23 mouse cellular contexts compared by ENCODE assay signal in genomic region chr17:49977424-49977790, GRCm38 (mm10).
DNase-seq lines count a peak whose midpoint lies in the region; ATAC-seq and TF ChIP-seq lines count a peak whose summit lies in the region.
"Had no signal": no experiment of that assay in that cellular context is flagged by ENCODE, and none has a peak within 500 bp of the region (broad histone marks: within the 10 kb centered on the region; RNA-seq: fewer than 3 reads in every experiment).

No protein-coding gene starts in this region.

- 53% methylated on average over 3 of the region's 3 CpGs for WGBS in forebrain, embryonic 14.5 days
- WGBS in forebrain, embryonic 10.5 days: 80% methylated on average over 3 of the region's 3 CpGs
- 63% methylated on average over 3 of the region's 3 CpGs for WGBS in hindbrain, embryonic 14.5 days
- WGBS in hindbrain, embryonic 10.5 days: 90% methylated on average over 3 of the region's 3 CpGs
- 47% methylated on average over 3 of the region's 3 CpGs for WGBS in hindbrain, postnatal 0 days

- no peak overlapping the region for H3K27ac ChIP-seq in forebrain, embryonic 14.5 days (ENCODE audit: low read depth, low read length)
- no peak overlapping the region for H3K27ac ChIP-seq in forebrain, embryonic 10.5 days
- peak overlapping the region; percentile 63; the same call in 1 of the 2 replicates for H3K27ac ChIP-seq in hindbrain, embryonic 14.5 days
- no peak overlapping the region for H3K27ac ChIP-seq in hindbrain, embryonic 10.5 days
- H3K27ac ChIP-seq in hindbrain, postnatal 0 days: no peak overlapping the region
- H3K27ac ChIP-seq: heart, embryonic 15.5 days; layer of hippocampus, adult 2 months; midbrain, embryonic 12.5 days had no signal

- H3K27me3 ChIP-seq in forebrain, embryonic 14.5 days (replicated peaks; ENCODE audit: control insufficient read depth, insufficient read depth, low read length): no peaks in the 10 kb centered on the region
- H3K27me3 ChIP-seq in forebrain, embryonic 10.5 days (ENCODE audit: poor library complexity, severe bottlenecking): peaks cover 7% of the 10 kb centered on the region; the same call in 1 of the 2 replicates
- H3K27me3 ChIP-seq in hindbrain, embryonic 14.5 days (ENCODE audit: control insufficient read depth, insufficient read depth, low read length): no peaks in the 10 kb centered on the region
- H3K27me3 ChIP-seq in hindbrain, embryonic 10.5 days (ENCODE audit: insufficient read depth, poor library complexity, severe bottlenecking): no peaks in the 10 kb centered on the region
- H3K27me3 ChIP-seq in hindbrain, postnatal 0 days (ENCODE audit: insufficient read depth, low read length): no peaks in the 10 kb centered on the region
- H3K27me3 ChIP-seq: heart, embryonic 15.5 days; midbrain, embryonic 12.5 days had no signal

- no peak overlapping the region for H3K4me2 ChIP-seq in forebrain, embryonic 14.5 days (ENCODE audit: low read length)
- no peak overlapping the region for H3K4me2 ChIP-seq in hindbrain, embryonic 14.5 days (replicated peaks)
- H3K4me2 ChIP-seq in hindbrain, postnatal 0 days (ENCODE audit: low read depth, low read length): no peak overlapping the region
- H3K4me2 ChIP-seq: heart, embryonic 15.5 days; liver, embryonic 11.5 days; midbrain, embryonic 12.5 days had no signal

- H3K9me3 ChIP-seq in forebrain, embryonic 14.5 days (replicated peaks; ENCODE audit: control insufficient read depth, low read length): no peaks in the 10 kb centered on the region; the same call in 1 of the 2 replicates
- H3K9me3 ChIP-seq in forebrain, embryonic 10.5 days: peaks cover 14% of the 10 kb centered on the region
- peaks cover 7% of the 10 kb centered on the region; the same call in 1 of the 2 replicates for H3K9me3 ChIP-seq in hindbrain, embryonic 14.5 days (ENCODE audit: control insufficient read depth, low read length)
- H3K9me3 ChIP-seq in hindbrain, embryonic 10.5 days: peaks cover 9% of the 10 kb centered on the region; the same call in 1 of the 2 replicates
- H3K9me3 ChIP-seq in hindbrain, postnatal 0 days (ENCODE audit: low read length): no peaks in the 10 kb centered on the region
- H3K9me3 ChIP-seq: heart, embryonic 15.5 days had no signal

- H3K4me3 ChIP-seq in forebrain, embryonic 14.5 days (ENCODE audit: low read depth, low read length): no peak overlapping the region
- no peak overlapping the region for H3K4me3 ChIP-seq in forebrain, embryonic 10.5 days
- no peak overlapping the region for H3K4me3 ChIP-seq in hindbrain, embryonic 14.5 days (replicated peaks; ENCODE audit: low read length)
- H3K4me3 ChIP-seq in hindbrain, embryonic 10.5 days: no peak overlapping the region
- H3K4me3 ChIP-seq in hindbrain, postnatal 0 days (ENCODE audit: low read length): no peak overlapping the region
- H3K4me3 ChIP-seq: heart, embryonic 15.5 days; layer of hippocampus, adult 2 months; midbrain, embryonic 12.5 days had no signal

- TF ChIP-seq CTCF in hindbrain, postnatal 0 days (IDR thresholded peaks at IDR 0.05; ENCODE audit: low read depth): no peak

- H3K4me1 ChIP-seq in forebrain, embryonic 14.5 days (ENCODE audit: control insufficient read depth, insufficient read depth, low read length): peaks cover 9% of the 10 kb centered on the region
- H3K4me1 ChIP-seq in forebrain, embryonic 10.5 days: peaks cover 8% of the 10 kb centered on the region
- 0 out of 2 replicates have a peak, but pooled peaks cover 9% of the 10 kb centered on the region for H3K4me1 ChIP-seq in hindbrain, embryonic 14.5 days (replicated peaks; ENCODE audit: control insufficient read depth, insufficient read depth, low read length)
- no peaks in the 10 kb centered on the region for H3K4me1 ChIP-seq in hindbrain, embryonic 10.5 days (replicated peaks)
- H3K4me1 ChIP-seq in hindbrain, postnatal 0 days (ENCODE audit: insufficient read depth, low read length): no peaks in the 10 kb centered on the region
- H3K4me1 ChIP-seq: midbrain, embryonic 12.5 days had no signal

- DNase-seq in forebrain, embryonic 14.5 days (ENCODE audit: low spot score): no peak
- DNase-seq in forebrain, embryonic 10.5 days (ENCODE audit: extremely low spot score, low spot score): no peak
- DNase-seq in hindbrain, embryonic 14.5 days (ENCODE audit: low spot score): no peak
- no peak for DNase-seq in hindbrain, embryonic 10.5 days (ENCODE audit: low spot score)
- DNase-seq in Muller cell, postnatal 12 days (ENCODE audit: inconsistent ontology term): peak; percentile 44
- peak; percentile 23 for DNase-seq in hindbrain, postnatal 0 days (ENCODE audit: low spot score)
- DNase-seq in embryo, embryonic 10.5 days (ENCODE audit: low spot score): no peak
- DNase-seq: adrenal gland, postnatal 14 days; cerebellum, adult 11 months; cerebellum, postnatal 10 days; gastrocnemius, postnatal 36 days; kidney, postnatal 25 days; layer of hippocampus, postnatal 36 days; lung, adult 18-20 months; lung, postnatal 10 days; thymus, adult 2 months; thymus, postnatal 4 days had no signal

- no peak overlapping the region for H3K9ac ChIP-seq in forebrain, embryonic 14.5 days (ENCODE audit: low read length)
- H3K9ac ChIP-seq in hindbrain, embryonic 14.5 days: no peak overlapping the region
- H3K9ac ChIP-seq in hindbrain, postnatal 0 days (replicated peaks; ENCODE audit: low read length): no peak overlapping the region
- H3K9ac ChIP-seq: heart, embryonic 15.5 days; midbrain, embryonic 12.5 days had no signal

- H3K36me3 ChIP-seq in forebrain, embryonic 14.5 days (ENCODE audit: control insufficient read depth, insufficient read depth, low read length): no peaks in the 10 kb centered on the region
- H3K36me3 ChIP-seq in forebrain, embryonic 10.5 days (replicated peaks): 0 out of 2 replicates have a peak, but pooled peaks cover 3% of the 10 kb centered on the region
- H3K36me3 ChIP-seq in hindbrain, embryonic 14.5 days (replicated peaks; ENCODE audit: control insufficient read depth, insufficient read depth): no peaks in the 10 kb centered on the region
- H3K36me3 ChIP-seq in hindbrain, embryonic 10.5 days: 0 out of 2 replicates have a peak, but pooled peaks cover 4% of the 10 kb centered on the region
- H3K36me3 ChIP-seq in hindbrain, postnatal 0 days (ENCODE audit: insufficient read depth, low read length): no peaks in the 10 kb centered on the region
- H3K36me3 ChIP-seq: heart, embryonic 15.5 days; midbrain, embryonic 12.5 days had no signal

- peak; percentile 18; the same call in 1 of the 2 replicates for ATAC-seq in forebrain, embryonic 14.5 days
- ATAC-seq in hindbrain, embryonic 14.5 days (ENCODE audit: low FRiP score): no peak
- ATAC-seq in hindbrain, postnatal 0 days: peak; percentile 38; the same call in 1 of the 2 replicates
- ATAC-seq: forebrain, embryonic 16.5 days; intestine, embryonic 16.5 days had no signal

Comparison
In these comparisons a context has a peak if more than half of its experiments do, and no peak if none do; other contexts are left out.
1. DNase-seq: peak in Muller cell, postnatal 12 days (single experiment) and hindbrain, postnatal 0 days (single experiment); none in forebrain, embryonic 14.5 days (single experiment), forebrain, embryonic 10.5 days (single experiment), hindbrain, embryonic 14.5 days (single experiment), hindbrain, embryonic 10.5 days (single experiment) and embryo, embryonic 10.5 days (single experiment).